Mouse (Mus musculus): Measurements from ENCODE around the gene C2cd2.

GRCm38 (mm10) chr16:97926381-97926780 is 36.0 kb downstream of the C2cd2 start:
- TF ChIP-seq CTCF (conservative IDR thresholded peaks at IDR 0.05 in 1 of 2, IDR thresholded peaks at IDR 0.05 in 1 of 2; ENCODE audit: low read depth in 2 of 2, low read length in 2 of 2) (no peak), ETS1 (conservative IDR thresholded peaks at IDR 0.05; ENCODE audit: low read depth, low read length) (no peak), POLR2A (IDR thresholded peaks at IDR 0.05; ENCODE audit: low read depth, low read length) (no peak)

All from CH12.LX (cell line).